Mouse (Mus musculus) lung, embryonic 14.5 days (tissue): ENCODE results near the gene Fam174b. TPM values are rescaled to one million over a fixed set of nuclear protein-coding genes. Genes with fewer than 3 reads are reported as not detected.

Experiments used
- ATAC-seq: fragments of 200-750 bp; cut with Nextera tagmentation; 2 replicates; pipeline ENCODE4 v1.8.0; 2017; ENCODE audit warnings: mild to moderate bottlenecking, moderate TSS enrichment, moderate library complexity; ENCODE audit not compliant: insufficient read depth
- DNase-seq: peaks from one replicate; pipeline ENCODE4 v3.0.0-alpha.2; 2015
- H3K27ac ChIP-seq: fragments of 300-500 bp; sonication (generic); 2 replicates; pipeline ENCODE4 v1.5.1; 2014; ENCODE audit warnings: low read depth, mild to moderate bottlenecking, moderate library complexity
- H3K27me3 ChIP-seq: fragments of 300-500 bp; sonication (generic); 2 replicates; pipeline ENCODE4 v1.6.1; 2014; ENCODE audit warnings: low read length, control low read depth; ENCODE audit not compliant: insufficient read depth
- H3K36me3 ChIP-seq: fragments of 300-500 bp; sonication (generic); 2 replicates; pipeline ENCODE4 v1.6.1; 2014; ENCODE audit warnings: control low read depth; ENCODE audit not compliant: insufficient read depth
- H3K4me1 ChIP-seq: fragments of 300-500 bp; sonication (generic); 2 replicates; pipeline ENCODE4 v1.6.1; 2014; ENCODE audit warnings: antibody characterized with exemption, control low read depth; ENCODE audit not compliant: insufficient read depth
- H3K4me2 ChIP-seq: fragments of 300-500 bp; sonication (generic); 2 replicates; pipeline ENCODE4 v1.6.1; 2014; ENCODE audit warnings: mild to moderate bottlenecking
- H3K4me3 ChIP-seq: fragments of 300-500 bp; sonication (generic); 2 replicates; pipeline ENCODE4 v1.5.1; 2014; ENCODE audit warnings: low read depth, low read length
- H3K9ac ChIP-seq: fragments of 300-500 bp; sonication (generic); 2 replicates; pipeline ENCODE4 v1.6.1; 2014
- H3K9me3 ChIP-seq: fragments of 300-500 bp; sonication (generic); 2 replicates; pipeline ENCODE4 v1.6.1; 2016; ENCODE audit warnings: low read depth, low read length, control low read depth
- CTCF ChIP-seq: IDR thresholded peaks from 2 replicates; pipeline ENCODE4 v1.5.1; 2016; ENCODE audit warnings: antibody characterized with exemption, low read depth
- WGBS: fragments of 180-500 bp; shearing (Covaris S2); extraction: QIAGEN DNeasy Blood & Tissue Kit; methylation state at CpG from one replicate; pipeline ENCODE4 v1.1.7; 2014; 5-methylcytosine and 5-hydroxymethylcytosine counted together
- polyA plus RNA-seq: library from polyadenylated mRNA; unstranded; fragments of >200 nt; fragmentation: Nextera tagmentation; extraction: Ambion mirVana; gene quantifications from 2 replicates; pipeline ENCODE4 v1.2.1, GENCODE M21; 2014

Fam174b gene
- polyA plus RNA-seq, 1 experiment from 2014 or later: 72.6 TPM

DNA sequence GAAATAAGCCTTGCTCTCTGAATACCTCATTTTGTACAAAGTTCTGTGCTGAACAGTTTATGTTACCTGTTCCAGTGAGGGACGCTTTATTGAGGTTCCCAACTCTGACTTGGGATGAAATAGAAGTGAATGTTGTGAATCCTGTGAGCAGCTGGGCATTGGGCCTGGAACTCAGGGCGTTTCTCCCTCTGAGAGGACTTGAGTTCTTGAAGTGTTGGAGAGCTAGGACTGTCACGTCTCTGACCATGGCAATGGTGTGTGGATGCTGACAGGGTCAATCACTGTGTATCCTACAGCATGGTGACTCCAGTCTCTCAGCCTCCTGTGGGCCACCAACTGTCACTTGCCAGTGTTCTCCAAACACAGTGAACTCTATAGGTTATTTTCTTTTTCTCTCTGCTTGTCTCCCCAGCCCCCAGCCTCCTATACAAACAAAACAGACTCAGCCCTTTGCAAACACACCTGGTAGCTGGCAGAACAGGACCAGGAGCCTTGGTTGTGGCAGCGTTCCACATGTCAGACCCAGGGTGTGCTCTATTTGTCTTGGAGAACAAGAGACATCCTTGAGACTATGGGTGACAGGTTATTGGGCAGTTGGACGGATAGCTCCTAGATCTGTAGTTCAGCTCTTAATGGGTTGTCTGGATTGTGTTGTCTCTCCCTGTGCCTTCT lies 8.5 kb downstream of the Fam174b start:
- Histone ChIP-seq H3K4me3 (no peak overlapping the region), H3K4me1 (peaks cover 6% of the 10 kb centered on the region; the same call in 1 of the 2 replicates), H3K4me2 (peak overlapping the region; percentile 15; the same call in 1 of the 2 replicates), H3K9me3 (no peaks in the 10 kb centered on the region), H3K9ac (no peak overlapping the region), H3K36me3 (no peaks in the 10 kb centered on the region), H3K27ac (peak overlapping the region; percentile 89), H3K27me3 (no peaks in the 10 kb centered on the region)
- DNase-seq (peak; percentile 44), ATAC-seq (peak; percentile 45; the same call in 1 of the 2 replicates)
- WGBS: 68% methylated on average over 5 of the region's 5 CpGs
- TF ChIP-seq CTCF: no peak

DNA sequence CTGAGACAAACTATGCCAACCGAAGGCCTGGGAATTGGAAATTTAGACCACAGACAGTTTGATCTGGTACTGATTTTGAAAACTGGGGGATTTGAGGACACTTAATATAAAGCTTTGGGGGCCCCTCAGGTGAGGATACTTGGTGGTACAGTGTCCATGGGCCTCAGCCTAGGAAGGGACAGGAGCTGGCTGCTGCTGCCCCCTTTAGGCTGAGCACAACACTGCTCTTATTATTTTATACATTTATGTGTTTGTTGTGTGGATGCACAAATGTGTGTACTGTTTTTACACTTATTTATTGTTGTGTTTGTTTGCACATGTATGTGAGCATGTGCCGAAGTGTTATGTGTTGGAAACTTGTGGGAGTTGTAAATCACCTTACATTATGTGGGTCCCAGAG lies 9.2 kb downstream of the Fam174b start:
- H3K36me3 ChIP-seq: no peaks in the 10 kb centered on the region
- H3K9me3 ChIP-seq: no peaks in the 10 kb centered on the region
- H3K4me2 ChIP-seq: 0 out of 2 replicates have a peak overlapping the region, but pooled peaks have one; percentile 15
- H3K9ac ChIP-seq: no peak overlapping the region
- ATAC-seq: no peak
- no peak overlapping the region for H3K4me3 ChIP-seq
- DNase-seq: no peak
- WGBS: 79% methylated on average over 2 of the region's 2 CpGs
- TF ChIP-seq CTCF: peak; percentile 58
- H3K4me1 ChIP-seq: peaks cover 6% of the 10 kb centered on the region; the same call in 1 of the 2 replicates
- H3K27ac ChIP-seq: peak overlapping the region; percentile 66; the same call in 1 of the 2 replicates
- no peaks in the 10 kb centered on the region for H3K27me3 ChIP-seq

DNA sequence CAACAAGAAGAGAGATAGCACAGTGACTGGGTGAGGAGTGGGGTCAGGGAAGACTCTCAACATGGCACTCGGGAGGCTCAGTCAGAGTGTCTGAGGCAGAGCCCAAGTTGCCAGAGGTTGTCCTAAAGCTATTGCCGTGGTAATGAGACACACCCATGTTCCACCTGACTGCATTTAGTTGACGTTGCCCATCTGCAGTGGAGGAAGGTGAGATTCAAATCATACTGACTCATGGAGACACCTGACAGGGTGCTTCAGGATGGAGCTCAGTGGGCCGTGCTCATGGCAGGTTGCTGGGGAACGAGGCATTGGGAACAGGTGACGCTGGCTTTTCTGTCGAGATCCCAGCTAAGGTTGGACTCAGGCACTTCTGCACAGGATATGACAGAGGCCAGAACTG lies 9.9 kb downstream of the Fam174b start:
- DNase-seq (no peak), ATAC-seq (no peak)
- WGBS: 80% methylated on average over 7 of the region's 7 CpGs
- TF ChIP-seq CTCF: no peak
- no peaks in the 10 kb centered on the region for H3K36me3 ChIP-seq
- no peak overlapping the region for H3K4me3 ChIP-seq
- H3K27me3 ChIP-seq: no peaks in the 10 kb centered on the region
- H3K27ac ChIP-seq: no peak overlapping the region; the same call in 1 of the 2 replicates
- H3K9ac ChIP-seq: no peak overlapping the region
- H3K4me2 ChIP-seq: no peak overlapping the region
- no peaks in the 10 kb centered on the region for H3K9me3 ChIP-seq
- H3K4me1 ChIP-seq: peaks cover 10% of the 10 kb centered on the region; the same call in 1 of the 2 replicates

DNA sequence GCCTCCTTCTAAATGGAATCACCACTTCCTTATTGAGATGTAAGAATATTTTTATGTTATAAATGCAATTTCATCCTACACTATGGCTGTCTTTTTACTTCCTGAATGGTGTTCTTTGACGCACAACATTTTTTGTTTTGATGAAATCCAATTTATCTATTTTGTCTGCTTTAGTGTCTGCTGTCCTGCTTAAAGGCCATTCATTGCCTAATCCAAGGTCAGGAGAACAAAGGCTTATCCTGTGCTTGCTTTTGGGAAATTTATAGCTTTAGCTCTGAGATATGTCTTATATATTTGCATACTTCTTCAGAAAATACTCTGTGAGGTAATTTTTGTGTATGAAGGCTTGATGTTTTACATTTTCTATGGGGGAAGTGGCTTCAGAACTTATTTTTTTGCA lies 13.5 kb downstream of the Fam174b start:
- no peak for ATAC-seq
- no peaks in the 10 kb centered on the region for H3K36me3 ChIP-seq
- H3K4me2 ChIP-seq: no peak overlapping the region
- peaks cover 11% of the 10 kb centered on the region; the same call in 1 of the 2 replicates for H3K4me1 ChIP-seq
- H3K9ac ChIP-seq: no peak overlapping the region
- no peak for DNase-seq
- no peak overlapping the region for H3K27ac ChIP-seq
- H3K4me3 ChIP-seq: no peak overlapping the region
- TF ChIP-seq CTCF: no peak
- H3K27me3 ChIP-seq: no peaks in the 10 kb centered on the region
- no peaks in the 10 kb centered on the region for H3K9me3 ChIP-seq
- WGBS: 69% methylated on average over 1 of the region's 1 CpGs

DNA sequence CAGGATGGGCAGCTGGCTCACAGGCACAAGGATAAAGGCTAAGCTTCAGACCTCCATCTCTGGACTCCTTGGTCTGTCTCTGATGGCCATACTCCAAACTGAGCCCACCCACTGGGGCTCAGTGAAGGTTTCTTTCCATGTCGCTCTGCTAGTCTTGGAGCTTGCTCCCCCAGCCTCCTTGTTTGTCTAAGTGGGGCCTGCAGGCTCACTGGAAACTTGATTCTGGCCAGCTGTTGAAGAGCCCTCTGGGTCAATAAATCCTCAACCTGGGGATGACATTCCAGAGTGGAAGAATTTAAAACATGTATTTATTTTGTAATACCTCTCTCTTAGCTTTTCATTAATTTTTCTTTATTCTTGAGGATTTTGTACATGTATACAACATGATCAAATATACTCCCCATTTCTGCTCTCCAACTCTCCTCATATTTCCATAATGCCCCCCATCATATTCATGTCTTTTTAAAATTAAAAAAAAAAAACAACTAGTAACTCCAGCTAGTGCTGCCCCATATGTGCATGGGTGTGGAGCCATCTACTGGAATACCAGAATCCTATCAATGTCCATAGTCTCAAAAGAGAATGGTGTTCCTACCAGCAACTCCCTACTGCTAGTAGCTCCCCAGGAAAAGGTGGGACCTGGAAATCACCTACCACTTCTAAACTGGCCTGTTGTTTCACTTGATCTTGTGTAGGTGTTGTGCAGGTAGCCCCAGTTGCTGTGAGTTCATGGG lies 15.4 kb downstream of the Fam174b start:
- H3K27me3 ChIP-seq: no peaks in the 10 kb centered on the region
- H3K4me3 ChIP-seq: no peak overlapping the region
- H3K27ac ChIP-seq: peak overlapping the region; percentile 56; the same call in 1 of the 2 replicates
- H3K9me3 ChIP-seq: no peaks in the 10 kb centered on the region
- peak; percentile 47 for DNase-seq
- WGBS: 19% methylated on average over 1 of the region's 1 CpGs
- no peak overlapping the region for H3K9ac ChIP-seq
- H3K4me2 ChIP-seq: peak overlapping the region; percentile 12; the same call in 1 of the 2 replicates
- peak; percentile 33 for TF ChIP-seq CTCF
- H3K4me1 ChIP-seq: peaks cover 11% of the 10 kb centered on the region; the same call in 1 of the 2 replicates
- peak; percentile 14; the same call in 1 of the 2 replicates for ATAC-seq
- no peaks in the 10 kb centered on the region for H3K36me3 ChIP-seq

DNA sequence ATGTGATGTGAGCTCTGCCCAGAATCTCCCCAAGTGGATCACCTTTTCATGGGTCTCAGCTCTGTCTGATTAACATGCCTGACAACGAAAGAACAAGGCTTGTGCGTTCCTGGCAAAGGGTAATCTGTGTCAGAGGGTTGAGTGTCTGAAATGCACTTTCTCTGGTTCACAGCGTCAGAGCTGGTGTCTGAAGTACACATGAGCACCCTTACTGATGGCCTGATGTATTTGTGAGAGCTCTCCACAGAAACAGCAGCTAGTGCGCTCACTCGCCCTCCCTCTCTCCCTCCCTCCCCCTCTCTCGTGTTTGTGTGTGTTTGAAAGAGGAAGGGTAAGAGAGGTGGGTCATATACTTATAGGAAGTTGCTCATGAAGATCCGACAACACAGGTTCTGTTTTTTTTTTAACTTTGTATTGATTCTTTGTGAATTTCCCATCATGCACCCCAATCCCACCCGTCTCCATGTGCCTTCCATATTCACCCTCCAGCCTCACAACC lies 21.6 kb downstream of the Fam174b start:
- Histone ChIP-seq H3K9me3 (no peaks in the 10 kb centered on the region), H3K27ac (no peak overlapping the region), H3K27me3 (no peaks in the 10 kb centered on the region), H3K9ac (no peak overlapping the region), H3K4me1 (no peaks in the 10 kb centered on the region), H3K36me3 (peaks cover 3% of the 10 kb centered on the region; the same call in 1 of the 2 replicates), H3K4me3 (no peak overlapping the region), H3K4me2 (no peak overlapping the region)
- 60% methylated on average over 8 of the region's 8 CpGs for WGBS
- DNase-seq (no peak), ATAC-seq (no peak)
- TF ChIP-seq CTCF: no peak

DNA sequence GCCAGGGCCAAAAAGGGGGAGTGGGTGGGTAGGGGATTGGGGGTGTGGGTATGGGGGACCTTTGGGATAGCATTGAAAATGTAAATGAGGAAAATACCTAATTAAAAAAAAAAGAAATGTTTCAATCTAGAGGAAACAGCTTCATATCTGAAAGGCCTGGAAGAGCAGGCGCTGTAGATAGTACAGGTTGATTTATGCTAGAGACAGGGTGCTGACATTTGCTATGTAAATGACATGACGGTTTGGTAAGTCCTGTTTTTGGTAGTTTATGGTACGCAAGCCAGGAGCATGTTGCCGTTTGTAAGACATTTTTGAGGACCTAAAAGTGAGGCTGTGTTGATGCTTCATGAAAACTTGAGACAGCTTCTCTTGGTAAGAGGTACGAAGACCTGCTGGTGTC lies 24.6 kb downstream of the Fam174b start:
- no peak for TF ChIP-seq CTCF
- Histone ChIP-seq H3K9ac (no peak overlapping the region), H3K4me2 (no peak overlapping the region), H3K4me1 (no peaks in the 10 kb centered on the region), H3K36me3 (peaks cover 15% of the 10 kb centered on the region; the same call in 1 of the 2 replicates), H3K4me3 (no peak overlapping the region), H3K9me3 (no peaks in the 10 kb centered on the region), H3K27me3 (no peaks in the 10 kb centered on the region), H3K27ac (no peak overlapping the region)
- DNase-seq (no peak), ATAC-seq (no peak)
- WGBS: 68% methylated on average over 5 of the region's 5 CpGs
